Mouse (Mus musculus) cerebral cortex, adult 2 months (tissue): ENCODE measurements around the gene Gtf2h4.

Source experiments
- WGBS: fragments of 180-500 bp; shearing (Covaris S2); methylation state at CpG from one replicate; pipeline ENCODE4 v1.1.7; 2018; 5-methylcytosine and 5-hydroxymethylcytosine counted together

Gtf2h4 gene

DNA sequence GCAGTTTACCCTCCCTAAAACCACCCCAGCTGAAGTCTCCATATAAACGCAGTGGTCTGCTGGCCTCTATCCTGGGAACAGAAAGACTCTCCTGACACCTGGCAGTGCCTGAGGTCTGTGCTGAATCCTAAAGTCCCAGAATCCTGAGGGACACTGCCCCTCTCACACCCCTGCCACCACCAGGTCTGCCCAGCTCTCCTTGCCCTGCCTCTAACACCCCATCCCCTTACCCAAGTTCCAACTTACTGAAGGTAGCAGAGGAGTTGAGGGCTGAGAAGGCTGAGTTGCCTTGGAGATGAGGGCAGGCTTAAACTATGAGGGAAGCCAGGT is 23.9 kb upstream of the Gtf2h4 start:
- 29% methylated on average over 1 of the region's 1 CpGs for WGBS

DNA sequence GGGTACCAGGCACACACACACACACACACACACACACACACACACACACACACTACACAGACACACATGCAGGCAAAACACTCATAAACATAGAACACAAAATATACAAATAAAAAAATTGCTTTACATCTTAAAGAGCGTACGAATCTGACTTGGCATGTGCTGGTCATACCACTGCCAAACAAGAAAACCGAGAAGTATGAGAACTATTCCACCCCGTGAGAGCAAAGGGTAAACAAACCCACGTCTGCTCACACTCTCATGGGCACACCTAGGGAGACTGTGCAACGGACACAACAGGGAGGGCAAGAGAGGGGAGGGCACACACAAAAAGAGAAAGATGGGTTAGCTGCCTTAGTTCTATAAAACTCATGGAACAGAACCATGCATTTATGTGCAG is 23.2 kb upstream of the Gtf2h4 start:
- WGBS, result 28% methylated on average over 6 of the region's 6 CpGs

DNA sequence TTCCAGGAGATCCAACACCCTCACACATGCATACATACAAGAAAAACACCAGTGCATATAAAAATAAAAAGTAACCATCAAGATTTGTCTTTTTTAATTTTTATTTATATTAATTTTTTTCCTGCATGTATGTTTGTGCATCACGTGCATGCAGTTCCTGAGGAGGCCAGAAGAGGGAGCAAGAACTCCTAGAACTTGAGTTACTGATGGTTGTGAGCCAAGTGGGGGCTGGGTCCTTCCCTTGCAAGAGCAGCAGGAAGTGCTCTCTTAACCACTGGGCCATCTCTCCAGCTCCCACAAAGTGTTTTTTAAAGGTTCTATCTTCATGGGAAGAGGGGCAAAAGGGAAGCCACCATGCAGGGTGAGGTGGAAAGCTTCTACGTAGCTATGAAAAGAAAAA is 21.8 kb upstream of the Gtf2h4 start:
- WGBS, result 88% methylated on average over 2 of the region's 2 CpGs

DNA sequence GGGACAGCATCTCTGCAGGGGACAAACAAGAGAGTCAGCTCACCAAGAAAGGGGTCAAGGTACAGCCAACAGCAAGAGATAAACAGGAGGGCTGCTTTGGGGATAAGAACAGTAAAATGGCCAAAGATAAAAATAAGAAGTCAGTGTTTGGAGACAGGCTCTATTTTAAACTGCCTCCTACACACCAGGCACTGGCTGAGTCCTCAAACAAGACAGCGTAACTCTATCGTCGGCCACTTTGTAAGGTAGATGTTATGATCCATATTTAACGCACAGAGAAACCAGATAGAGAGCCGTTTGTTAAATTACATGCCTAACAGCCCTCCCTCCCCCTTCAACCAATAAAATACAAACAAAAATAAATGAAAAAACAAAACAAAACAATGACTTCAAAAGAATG is 20.4 kb upstream of the Gtf2h4 start:
- WGBS, result 30% methylated on average over 5 of the region's 5 CpGs

DNA sequence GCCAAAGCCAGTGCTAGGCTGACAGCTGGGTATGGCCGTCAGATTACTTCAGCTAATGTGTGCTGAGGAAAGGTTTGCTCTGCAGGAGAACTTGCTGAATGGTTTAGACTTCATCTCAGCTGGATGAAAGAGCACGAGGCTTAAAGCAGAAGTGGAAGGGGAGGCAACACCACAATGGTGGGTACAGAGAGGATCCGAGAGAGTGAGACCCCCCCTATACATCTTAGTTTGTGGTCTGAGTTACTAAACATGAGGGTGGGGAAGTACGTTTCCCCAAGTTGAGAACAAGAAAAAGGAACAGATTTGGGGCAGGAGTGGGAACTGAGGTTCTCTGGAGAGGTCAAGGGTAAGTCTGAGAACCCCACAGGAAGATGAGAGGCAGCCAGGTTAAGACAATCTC is 18.8 kb upstream of the Gtf2h4 start:
- 63% methylated on average over 4 of the region's 4 CpGs for whole genome bisulfite sequencing

DNA sequence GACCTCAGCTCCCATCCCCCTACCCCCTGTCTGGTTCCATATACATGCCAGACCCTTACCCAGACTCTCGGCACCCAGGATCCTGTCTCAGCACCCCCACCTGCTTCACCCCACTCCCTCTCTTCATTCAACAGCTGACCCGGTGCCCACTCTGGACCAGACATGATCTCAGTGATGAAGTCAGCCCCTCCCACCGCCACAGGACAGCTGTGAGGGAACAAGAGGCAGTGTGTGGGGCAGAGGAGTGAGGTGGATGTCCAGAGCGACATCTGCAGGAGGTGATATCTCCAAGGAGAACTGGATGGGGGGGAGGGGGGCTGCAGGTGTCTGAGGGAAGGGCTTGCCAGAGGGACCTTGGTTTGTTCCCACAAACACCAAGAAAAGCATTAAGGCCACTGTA is 18.3 kb upstream of the Gtf2h4 start:
- 77% methylated on average over 4 of the region's 4 CpGs for WGBS

DNA sequence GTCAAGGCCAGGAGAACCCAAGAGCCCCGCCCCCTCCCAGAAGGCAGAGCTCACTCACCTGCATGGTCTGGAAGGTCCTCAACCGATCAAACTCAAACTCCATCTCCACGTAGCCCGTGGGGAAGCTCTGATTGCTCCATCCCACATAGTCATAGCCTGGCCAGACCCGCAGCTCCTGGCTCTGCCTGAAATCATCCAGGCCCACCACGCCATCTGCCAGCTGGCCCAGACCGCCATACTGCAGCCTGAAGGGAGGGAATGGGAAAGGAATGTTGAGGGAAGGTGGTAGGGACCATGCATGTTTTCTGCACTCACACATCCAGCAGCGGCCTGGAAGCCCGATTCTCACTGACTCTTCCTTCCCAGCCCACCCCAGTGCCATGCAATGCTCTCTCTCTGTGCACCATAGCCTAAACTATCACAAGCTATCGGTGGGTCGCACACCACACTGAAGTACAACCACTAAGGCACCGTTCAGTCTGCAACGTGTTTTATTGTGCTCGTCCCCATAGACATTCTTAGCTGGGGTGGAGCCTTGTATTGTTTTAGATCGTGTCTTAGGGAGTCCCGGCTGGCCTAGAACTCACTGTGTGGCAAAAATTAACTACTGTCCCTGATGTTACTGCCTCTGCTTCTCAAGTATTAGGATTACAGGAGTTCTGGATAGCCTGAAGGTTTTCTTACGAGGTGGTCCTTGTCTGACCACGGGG is 16.6 kb upstream of the Gtf2h4 start:
- 81% methylated on average over 18 of the region's 18 CpGs for WGBS

DNA sequence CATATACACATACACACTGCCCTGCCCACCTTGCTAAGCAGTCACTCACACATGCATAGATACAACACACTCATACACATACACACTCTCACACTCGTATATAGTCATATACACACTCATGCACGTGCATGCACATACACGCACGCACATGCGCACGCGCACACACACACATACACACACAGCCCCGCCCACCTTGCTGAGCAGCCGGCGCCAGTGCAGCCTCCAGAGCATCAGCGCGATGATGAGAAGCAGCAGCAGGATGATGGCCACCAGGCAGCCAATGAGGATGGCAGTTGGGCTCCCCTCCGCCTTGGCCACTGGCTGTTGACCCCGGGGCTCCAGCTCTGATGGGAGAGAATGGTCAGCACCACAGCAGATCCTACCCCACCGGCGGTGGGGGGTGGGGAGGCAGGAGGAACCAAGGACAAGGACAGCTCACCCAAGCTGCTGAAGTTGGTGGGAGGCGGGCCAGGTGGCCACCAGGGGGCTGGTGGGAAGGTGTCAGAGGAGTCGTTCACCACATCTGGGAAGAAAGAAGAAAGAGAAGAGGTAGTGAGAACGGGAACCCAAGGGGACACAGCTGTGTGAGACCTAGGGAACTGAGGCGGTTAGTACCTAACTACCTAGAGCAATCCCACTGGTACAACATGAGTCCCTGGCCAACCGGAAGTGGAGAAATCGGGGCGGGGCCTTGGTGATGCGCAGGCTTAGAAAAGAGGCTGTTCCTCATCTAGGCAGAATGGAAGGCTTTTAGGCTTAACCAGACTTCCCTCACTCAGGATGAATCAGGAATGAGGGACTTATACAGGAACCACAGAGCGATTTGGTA is 15.0 kb upstream of the Gtf2h4 start:
- WGBS, result 80% methylated on average over 25 of the region's 25 CpGs

DNA sequence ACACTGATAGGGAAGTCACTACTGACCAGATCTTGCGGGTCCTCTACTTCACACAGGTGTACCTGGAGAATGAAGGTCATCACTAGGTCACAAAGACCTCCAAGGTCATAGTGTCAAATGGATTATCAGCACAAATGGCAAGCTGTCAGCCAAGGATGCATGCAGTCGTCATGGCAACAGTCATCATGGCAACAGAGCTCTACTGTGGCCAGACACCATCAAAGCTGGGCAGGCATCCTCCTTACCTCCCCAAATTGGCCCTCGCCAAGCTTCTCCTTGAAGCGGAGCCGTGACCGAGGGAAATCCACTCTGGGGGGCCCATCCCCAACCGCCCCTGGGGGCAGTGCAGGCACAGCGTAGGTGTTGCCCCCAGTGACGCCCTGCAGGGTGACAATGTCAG is 11.5 kb upstream of the Gtf2h4 start:
- WGBS, result 58% methylated on average over 9 of the region's 9 CpGs

DNA sequence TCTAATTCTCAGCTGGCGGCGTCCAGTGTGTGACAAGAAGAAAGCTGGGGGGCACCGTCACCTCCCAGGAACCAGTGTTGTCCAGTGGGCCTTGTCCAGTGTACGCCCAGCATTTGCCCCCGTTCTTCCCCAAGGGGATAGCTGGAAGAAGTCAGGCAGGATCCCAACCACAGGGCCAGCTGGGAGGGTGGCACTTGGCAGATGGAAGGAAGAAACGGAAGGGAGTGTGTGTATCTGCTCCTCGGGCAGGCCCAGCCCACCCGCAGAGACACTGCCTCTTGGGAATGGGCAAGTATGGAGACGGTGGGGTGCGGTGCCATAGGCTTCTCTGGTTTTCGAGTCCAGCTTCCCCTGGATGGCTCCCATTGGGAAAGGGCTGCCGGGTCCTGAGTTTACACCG is 8.4 kb upstream of the Gtf2h4 start:
- 79% methylated on average over 13 of the region's 13 CpGs for WGBS

DNA sequence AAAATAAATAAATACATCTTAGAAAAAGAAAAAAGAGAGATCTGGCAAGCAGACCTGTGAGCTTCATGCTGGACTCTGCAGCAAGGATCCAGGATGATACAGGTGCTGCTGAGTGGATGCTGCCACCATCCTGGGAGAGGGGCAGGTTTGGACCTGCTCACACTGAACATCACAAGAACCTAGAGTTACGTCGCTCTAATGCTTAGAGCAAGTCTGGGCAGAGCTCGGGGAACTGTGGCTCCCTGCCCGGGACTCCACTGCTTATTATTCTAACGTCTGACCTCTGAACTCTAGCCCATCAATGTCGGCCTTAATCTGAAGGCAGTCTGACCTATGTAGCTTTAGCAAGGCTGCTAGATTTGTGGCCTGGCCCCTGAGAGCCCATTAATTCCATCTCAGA is 7.1 kb upstream of the Gtf2h4 start:
- 52% methylated on average over 6 of the region's 6 CpGs for WGBS

DNA sequence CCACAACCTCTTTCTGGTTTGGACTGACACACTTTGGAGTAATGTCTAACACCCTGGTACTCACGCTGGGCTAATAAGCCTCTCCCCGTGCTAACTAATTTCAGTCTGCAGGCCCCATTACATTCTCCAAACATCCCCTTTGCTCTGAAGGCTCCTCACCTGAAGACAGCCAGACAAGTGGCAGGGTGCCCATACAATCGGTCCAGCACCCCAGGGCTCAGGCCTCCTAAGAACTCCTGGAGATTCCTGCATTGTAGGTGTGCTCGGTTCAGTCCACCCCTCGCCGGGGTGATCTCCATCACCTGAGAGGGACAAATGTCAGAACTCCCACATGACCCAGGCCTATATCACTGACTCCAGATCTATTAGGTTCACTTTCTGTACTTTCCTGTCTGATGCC is 1.0 kb downstream of the Gtf2h4 start:
- WGBS, result 83% methylated on average over 6 of the region's 6 CpGs

DNA sequence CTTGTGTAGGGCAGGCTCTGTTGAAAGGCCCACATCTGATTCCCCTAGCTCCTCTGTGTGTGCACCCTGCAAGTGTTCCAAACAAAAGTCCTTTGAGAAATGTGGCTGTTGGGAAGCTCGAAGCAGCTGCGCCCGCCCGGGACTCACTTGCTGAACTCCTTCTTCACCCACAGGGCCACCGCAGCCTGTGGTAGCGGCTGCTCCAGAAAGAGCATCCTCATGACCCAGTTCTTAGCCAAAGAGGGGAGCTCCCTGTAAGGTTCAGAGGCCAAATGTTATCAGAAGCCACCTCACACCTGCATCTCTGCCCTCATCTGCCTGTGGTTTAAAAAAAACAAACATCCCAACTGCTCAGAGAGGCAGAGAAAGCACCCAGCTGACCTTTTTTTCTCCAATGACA is 1.7 kb downstream of the Gtf2h4 start:
- 76% methylated on average over 6 of the region's 6 CpGs for WGBS

DNA sequence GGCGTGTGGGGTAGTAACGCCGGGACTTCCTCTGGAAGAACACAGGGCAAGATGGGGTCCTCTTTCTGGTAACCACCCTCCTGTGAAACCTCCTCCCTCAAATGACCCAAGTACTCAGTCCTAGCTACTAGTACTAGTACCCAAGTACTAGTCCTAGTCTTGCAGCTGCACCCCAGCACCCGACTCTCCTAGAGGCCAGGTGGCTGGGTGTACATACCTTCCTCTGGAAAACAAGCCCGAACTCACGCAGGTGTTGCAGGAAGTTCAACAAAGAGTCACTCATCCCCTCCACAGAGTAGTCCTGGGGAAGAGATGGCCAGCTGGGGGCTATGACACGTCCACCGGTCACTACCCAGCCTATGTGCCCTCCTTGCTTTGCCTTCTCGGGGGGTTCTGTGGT is 3.8 kb downstream of the Gtf2h4 start:
- 93% methylated on average over 9 of the region's 9 CpGs for WGBS

DNA sequence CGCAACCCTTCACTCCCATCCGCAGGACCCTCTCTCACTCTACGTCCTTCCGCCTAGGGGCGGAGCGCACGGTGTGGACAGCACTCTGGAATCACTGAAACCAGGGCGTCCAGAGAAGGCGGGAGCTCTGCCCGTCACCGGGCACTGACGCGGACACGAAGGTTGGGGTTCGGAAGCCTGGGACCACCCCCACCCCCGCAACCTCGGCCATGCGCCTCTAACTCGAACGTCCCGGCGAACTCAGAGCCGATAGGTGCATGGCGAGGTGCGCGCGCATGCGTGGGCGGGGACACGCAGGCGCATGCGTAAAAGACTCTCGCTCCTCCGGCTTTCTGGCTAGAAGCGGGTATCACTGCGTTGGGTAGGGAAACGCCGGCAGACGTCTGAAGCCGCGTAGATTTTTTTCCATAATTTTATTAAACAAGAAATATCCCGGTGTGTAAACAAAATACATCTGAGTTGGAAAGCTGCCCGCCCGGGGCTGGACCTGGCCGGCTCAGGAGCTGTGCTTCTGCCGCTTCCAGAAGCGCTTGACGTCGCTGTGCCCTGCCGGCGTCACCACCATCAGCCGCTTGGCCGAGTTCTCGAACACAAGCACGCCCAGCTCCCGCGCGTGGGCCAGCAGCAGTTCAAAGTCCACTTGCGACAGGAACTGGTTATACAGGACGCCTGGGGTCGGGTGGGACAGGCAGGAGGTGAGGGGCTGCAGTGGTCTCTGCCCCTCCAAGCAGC is 6.0 kb downstream of the Gtf2h4 start, which contains the start of gene Vars2:
Vars2 (minus strand) TSS at position 259 of the 732 bp plus-strand sequence.
- WGBS, result under 1% methylated on average over 61 of the region's 61 CpGs

DNA sequence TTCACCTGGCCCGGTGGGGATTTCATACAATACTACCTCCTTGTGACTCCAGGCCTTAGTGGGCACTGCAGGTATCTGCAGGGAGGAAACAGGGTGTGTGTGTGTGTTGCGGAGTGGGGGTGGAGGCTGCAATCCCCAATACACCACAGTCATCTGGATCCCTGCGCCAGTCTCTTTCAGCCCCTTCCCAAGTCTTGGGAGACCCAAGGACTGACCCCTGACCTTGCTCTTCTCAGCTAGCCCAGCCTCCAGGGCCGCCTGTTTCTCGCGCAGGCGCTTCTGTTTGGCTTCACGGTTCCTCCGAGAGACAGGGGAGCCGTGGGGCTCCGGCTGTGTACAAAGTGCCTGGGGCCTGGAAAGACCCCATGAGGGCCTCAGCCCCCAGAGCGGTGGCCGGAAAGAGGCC is 6.7 kb downstream of the Gtf2h4 start:
- 5% methylated on average over 13 of the region's 13 CpGs for WGBS

DNA sequence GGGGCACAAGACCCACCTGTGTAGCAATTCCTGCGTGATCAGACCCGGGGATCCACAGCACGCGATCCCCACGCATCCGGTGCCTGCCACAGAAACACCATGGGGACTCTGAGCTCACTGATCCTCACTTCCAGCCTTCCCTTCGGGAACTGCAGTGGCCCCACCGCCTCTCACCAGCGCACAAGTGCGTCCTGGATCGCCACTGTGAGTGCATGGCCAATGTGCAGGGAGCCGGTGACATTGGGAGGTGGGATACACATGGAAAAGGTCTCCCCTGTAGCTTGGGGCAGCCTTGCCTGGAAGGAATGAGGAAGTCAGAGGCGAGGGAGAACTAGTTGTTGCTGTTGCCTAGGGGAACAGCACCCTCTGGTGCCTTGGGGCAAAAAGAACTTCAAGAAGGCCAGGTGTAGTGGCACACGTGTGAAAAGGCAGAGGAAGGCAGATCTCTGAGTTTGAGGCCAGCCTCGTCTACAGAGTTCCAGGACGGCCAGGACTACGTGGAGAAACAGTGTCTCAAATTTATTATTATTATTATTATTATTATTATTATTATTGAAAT is 7.5 kb downstream of the Gtf2h4 start:
- WGBS, result 74% methylated on average over 17 of the region's 17 CpGs

DNA sequence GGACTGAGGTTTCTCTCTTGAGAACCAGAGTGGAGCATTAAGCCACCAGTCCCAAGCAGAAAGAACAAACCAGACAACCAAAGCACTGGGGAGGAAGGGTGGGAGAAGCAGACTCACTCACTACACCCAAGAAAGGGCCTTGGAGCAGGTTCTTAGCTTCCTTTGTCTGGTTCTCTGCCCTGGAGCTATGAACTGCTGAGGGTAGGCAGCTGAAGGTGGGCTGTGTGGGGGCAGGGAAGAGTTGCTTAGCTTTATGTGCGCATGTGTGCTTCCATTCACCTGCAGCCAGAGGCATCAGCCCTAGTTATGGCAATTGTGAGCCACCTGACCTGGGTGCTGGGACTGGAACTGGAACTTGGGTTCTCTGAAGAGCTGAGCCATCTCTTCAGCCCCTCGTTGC is 20.5 kb downstream of the Gtf2h4 start:
- WGBS, result 77% methylated on average over 2 of the region's 2 CpGs

DNA sequence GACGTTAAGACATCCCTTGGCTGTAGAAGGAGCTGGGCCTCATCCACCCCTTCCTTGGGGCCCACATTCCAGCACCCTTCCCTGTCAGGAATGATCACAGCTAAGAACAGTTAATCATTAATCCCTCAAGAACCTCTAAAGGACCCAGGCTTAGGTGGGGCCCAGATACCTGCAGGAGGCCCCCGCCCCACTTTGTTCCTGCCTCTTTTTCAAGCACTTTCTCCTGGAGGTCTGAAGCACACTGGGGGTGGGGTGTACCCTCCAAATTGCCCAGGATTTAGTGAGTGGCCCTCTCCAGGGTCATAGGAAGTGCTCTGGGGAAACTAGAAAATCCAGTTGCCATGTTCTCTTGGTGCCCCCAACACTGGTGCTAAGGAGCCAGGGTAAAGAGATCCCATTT is 24.1 kb downstream of the Gtf2h4 start:
- WGBS, result 74% methylated on average over 2 of the region's 2 CpGs

DNA sequence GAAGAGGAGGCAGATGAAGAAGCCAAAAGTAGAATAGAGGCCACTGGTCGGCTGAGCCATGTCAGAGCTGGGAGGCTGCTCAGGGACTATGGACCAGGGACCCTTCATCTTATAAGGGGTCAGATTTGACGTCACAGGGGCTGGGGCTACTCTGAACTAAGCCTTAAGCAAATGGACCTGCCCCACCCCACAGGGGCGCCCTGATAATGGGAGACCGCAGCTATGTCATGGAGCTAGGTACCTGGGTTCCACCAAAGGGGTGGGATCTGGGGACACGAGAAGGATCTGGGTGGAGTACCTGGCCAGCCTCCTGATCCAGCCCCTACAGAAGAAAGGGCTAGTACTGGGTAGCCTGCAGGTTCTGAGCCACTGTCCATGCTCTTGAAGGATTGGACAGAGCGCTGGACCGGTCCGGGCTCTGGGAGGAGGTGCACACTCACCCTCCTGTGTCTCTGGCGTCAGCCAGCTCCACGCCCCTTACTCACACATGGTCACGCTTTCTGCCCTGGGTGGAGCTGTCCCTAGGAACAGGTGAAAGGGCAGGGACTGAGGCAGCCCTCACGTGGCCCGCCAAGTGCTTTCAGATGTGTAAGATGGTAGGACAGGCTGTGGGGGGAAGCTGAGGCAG is 29.8 kb downstream of the Gtf2h4 start, which contains the start of gene Mucl3:
Mucl3 (minus strand) TSS at position 87 of the 628 bp plus-strand sequence.
- WGBS, result 77% methylated on average over 13 of the region's 13 CpGs

DNA sequence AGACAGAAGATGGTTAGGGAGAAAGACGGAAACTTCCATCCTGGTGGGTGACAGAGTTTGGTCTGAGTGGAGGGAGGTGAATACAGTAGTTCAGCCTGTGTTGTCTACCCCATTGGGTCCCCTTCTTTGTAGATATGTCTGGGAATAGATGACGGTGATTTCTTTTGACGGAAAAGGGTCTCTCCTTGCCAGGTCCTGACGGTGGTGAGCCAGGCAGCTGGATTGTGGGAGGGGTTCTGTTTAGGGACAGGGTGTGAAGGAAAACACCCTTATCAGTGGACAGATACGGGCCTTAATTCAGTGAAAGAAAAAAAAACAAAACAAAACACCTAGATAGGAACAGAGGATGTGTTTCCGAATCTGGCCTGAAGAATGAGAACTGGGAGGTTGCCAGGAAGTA is 34.2 kb downstream of the Gtf2h4 start:
- 59% methylated on average over 6 of the region's 6 CpGs for WGBS
